Mouse (Mus musculus): ENCODE results near the gene Atp1b3.
"Not testable (repeated sequence)": the region's sequence is repeated elsewhere in the genome, so short reads cannot be mapped to it uniquely, and the experiment has no call there.

Atp1b3 gene

GRCm38 (mm10) chr9:96364141-96364838 is at the start of gene Atp1b3:
Gene Atp1b3, minus strand, starts transcription at chr9:96364442.
- peak; percentile 97 to 99 for DNase-seq (ENCODE audit: low spot score in 2 of 2)

DNA sequence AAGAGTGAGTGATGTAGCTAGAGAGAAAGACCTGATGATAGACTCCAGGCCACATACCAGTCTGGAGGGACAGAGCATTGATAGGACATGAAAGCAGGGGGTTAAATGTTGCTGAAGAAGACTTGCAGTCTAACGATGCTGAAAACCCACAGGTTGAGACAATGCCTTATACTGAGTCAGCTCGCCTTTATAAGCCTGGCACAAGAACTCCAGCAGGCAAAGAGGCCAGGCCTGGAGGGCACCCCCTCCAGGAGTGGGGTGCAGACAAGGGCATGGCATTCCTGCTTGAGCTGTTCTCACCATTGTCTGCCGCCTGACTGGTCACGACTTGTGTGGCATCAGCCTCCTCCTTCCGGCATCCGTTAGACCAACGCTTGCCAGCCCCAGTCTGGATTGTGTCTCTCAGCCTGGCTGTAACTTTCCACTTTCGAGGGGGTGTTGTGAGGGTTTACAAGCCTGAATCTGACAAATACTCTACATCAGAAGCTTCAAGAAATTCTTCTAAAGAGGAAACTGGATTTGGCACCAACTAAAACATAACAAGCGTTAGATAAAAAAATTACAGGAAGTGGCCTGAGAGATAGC is 48.7 kb upstream of the Atp1b3 start:
- no peak for DNase-seq (ENCODE audit: low spot score in 2 of 2)

DNA sequence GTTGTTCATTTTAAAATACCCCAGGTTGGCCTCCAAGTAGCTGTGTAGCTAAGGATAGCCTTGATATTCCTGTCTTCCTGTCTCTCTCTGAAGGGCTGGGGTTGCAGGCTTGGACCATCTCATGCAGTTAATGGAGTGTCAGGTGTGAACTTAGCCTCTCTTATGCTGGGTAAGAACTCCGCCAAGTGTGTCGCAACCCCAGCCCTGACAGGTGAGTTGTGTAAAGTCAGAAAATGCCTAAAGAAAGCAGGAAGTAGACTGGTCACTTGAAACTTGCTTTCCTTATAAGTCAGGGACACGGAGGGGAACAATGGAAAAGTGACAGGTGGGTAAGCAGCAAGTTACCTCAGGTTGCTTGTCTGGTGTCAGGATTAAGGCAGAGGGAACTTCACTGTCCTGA is 40.1 kb upstream of the Atp1b3 start:
- DNase-seq (ENCODE audit: low spot score in 2 of 2): no peak

DNA sequence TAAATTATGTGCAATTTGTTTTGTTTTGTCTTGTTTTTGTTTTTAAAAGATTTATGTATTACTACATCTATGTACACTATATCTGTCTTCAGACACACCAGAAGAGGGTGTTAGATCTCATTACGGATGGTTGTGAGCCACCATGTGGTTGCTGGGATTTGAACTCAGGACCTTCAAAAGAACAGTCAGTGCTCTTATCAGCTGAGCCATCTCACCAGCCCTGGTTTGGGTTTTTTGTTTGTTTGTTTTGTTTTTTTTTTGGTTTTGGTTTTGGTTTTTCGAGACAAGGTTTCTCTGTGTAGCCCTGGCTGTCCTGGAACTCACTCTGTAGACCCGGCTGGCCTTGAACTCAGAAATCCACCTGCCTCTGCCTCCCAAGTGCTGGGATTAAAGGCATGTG is 35.7 kb upstream of the Atp1b3 start:
- not testable (repeated sequence) for DNase-seq (ENCODE audit: low spot score in 2 of 2)

DNA sequence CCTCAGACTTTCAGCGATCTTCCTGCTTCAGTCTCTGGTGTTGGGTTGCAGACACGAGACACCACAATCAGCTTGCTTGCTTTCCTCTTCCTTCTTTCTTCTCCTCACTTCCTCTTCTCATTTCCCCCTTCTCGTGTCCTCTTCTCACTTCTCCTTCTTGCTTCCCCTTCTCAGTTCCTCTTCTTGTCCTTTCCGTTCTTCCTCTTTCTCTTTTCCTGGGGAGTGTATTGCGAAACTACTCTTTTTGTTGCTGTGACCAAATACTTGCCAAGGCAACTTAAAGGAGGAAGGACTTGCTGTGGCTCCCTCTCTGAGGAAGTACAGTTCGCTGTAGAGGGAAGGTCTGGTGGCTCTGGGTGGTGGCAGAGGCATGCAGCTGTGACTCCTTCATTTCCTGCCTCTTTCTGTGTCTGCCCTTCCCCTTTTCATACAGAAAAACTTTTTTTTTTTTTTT is 35.2 kb upstream of the Atp1b3 start:
- DNase-seq (ENCODE audit: low spot score in 2 of 2): no peak

DNA sequence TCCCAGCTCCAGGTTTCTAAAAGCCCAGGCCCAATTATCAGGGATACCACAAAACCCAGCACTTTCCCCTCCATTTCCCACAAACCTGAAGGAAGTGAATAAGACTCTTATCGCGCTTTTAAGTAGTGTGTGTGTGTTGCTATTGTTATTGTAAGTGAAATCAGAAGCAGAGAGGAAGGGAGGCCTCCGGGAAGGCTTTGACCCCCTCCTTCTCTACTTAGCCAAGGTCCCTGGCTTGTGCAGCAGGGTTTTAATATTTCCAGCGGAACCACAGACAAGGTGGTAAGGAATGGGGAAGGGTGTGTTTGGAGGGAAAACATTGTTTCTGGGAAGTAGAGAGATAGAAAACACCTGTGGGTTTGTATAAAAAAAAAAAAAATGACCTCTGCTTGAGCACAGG is 34.4 kb upstream of the Atp1b3 start:
- no peak for DNase-seq (ENCODE audit: low spot score in 2 of 2)

- no peak for DNase-seq (ENCODE audit: low spot score in 2 of 2)
These were observed 33.9 kb upstream of the Atp1b3 start for GRCm38 (mm10) chr9:96398165-96398564.

- no peak for DNase-seq (ENCODE audit: low spot score in 2 of 2)
These were observed 30.9 kb upstream of the Atp1b3 start for GRCm38 (mm10) chr9:96394910-96395690.

DNA sequence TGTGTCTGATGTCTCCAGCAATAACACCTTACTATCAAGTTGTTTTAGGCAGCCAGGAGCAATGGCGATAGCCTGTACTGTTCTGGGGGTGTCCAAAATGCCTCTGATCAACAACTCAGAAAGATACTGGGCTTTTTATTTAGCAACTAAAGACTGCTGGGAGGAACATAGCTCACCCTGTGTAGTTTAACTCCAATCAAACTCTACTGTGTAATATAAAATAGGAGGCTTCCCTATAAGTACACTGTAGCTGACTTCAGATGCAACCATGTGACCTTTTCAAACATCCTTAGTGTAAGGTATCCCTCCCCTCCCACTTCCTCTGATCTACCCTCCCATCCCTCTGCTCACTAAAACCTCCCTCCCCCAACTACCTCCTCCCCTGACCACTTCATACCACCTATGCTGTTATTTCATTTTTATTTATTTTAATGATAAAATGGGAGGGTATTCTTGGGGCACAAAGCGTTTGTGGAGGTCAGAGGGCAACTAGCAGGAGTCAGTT is 29.5 kb upstream of the Atp1b3 start:
- DNase-seq (ENCODE audit: low spot score in 2 of 2): no peak

GRCm38 (mm10) chr9:96393112-96393511 is 28.9 kb upstream of the Atp1b3 start:
- no peak for DNase-seq (ENCODE audit: low spot score in 2 of 2)

DNA sequence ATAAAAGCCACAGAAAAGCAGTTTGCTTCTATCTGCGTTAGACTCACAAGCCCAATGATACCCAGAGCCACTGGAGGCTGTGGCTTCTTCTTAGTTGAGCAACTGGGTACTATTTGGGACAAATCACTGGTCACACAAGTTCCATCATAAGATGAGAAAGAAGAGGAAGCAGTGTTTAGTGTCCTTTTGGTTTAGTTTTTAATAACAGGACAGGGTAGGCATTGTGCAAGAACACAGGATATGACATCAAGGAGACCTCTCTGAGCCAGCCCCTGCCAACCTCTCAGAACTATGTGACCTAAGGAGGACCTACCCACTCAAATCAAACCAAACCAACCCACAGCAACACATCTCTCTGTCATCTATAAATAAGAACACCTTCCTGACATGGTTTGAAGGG is 27.7 kb upstream of the Atp1b3 start:
- no peak for DNase-seq (ENCODE audit: low spot score in 2 of 2)

- DNase-seq (ENCODE audit: low spot score in 2 of 2): no peak
These were observed 19.7 kb upstream of the Atp1b3 start for GRCm38 (mm10) chr9:96383714-96384487.

DNA sequence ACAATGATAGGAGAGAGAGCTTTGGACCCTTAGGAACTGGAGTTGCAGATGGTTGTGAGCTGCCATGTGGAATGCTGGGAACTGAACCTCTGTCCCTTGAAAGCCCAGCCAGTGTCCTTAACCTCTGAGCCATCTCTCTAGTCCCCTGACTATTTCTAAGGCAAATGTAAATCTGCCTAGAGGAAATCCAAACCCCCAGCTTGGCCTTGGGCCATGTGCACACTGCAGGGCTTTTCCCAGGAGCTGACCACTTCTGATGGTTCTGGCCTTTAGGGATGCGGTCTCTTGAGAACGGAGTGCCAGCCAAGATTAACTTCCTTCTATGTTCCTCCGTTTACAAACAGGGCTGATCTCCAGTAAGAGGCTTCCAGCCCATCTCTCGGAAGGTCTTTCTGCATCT is 18.5 kb upstream of the Atp1b3 start:
- no peak for DNase-seq (ENCODE audit: low spot score in 2 of 2)

GRCm38 (mm10) chr9:96381393-96381792 is 17.2 kb upstream of the Atp1b3 start:
- no peak for DNase-seq (ENCODE audit: low spot score in 2 of 2)

DNA sequence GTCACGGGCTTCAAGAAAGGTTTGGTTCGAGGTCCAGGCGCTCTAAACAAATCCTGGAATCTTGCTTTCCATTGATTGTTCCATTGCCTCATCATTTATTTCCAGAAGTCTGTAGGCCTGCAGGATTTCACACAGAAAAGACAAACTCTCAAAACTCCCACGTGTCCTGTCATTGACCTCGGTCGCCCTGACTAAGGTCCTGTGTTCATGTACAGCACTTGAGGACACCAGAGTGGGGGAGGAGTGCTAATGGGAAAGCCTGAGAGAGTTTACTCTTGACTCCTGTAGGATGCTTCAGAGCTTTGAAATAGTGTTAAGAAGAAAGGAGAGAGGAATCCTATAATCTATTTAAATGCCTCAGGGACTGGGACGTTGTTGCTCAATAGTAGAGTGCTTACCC is 15.3 kb upstream of the Atp1b3 start:
- DNase-seq (ENCODE audit: low spot score in 2 of 2): no peak

- DNase-seq (ENCODE audit: low spot score in 2 of 2): no peak
These were observed 14.5 kb upstream of the Atp1b3 start for GRCm38 (mm10) chr9:96378747-96379146.

DNA sequence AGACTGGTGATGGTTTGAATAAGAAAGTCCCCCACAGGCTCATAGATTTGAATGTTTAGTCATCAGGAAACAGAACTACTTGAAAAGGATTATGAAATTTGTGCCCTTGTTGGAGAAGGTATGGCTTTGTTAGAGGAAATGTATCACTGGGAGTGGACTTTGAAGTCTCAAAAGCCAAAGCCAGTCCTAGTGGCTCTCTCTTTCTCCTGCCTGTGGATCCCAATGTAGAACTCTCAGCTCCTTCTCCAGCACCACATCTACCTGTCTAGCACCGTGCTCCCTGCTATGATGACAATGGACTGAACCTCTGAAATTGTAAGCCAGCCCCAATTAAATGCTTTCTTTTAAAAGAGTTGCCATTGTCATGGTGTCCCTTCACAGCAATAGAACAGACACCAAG is 12.9 kb upstream of the Atp1b3 start:
- no peak for DNase-seq (ENCODE audit: low spot score in 2 of 2)

GRCm38 (mm10) chr9:96375819-96376218 is 11.6 kb upstream of the Atp1b3 start:
- DNase-seq (ENCODE audit: low spot score in 2 of 2): no peak

- no peak for DNase-seq (ENCODE audit: low spot score in 2 of 2)
These were observed 6.8 kb upstream of the Atp1b3 start for GRCm38 (mm10) chr9:96371075-96371474.

DNA sequence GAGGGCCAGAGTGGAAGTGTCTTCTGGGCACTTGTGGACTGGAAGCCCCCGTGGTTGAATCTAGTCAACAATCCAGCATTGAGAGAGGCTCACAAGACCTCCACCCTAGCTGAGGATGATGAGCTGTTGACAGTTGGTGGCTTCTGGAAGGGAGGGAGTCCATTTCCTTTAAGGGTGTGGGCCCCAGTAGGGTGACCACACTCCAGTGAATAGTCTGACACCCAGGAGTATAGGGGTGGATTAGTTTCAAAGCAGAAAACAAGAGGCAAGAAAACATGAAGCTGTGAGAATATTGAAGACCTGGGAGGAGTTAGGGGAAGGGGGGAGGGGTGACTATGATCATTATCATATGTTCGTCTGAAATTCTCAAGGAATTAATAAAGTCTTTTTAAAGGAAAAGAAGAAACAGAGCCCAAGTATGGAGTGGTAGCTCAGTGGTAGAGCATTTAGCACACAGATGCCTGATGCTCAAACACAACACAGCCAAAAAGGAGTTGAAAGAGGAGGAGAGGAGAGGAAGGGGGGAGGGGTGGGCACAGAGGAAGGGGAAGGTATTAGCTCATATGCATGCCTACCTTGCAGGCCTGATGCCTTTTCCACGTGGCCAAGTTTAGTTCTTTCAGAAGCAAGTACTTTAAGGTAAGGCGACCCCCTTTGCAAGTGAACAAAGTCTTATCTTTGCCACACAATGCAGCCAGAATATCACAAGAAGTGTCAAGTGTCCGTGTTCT is 5.6 kb upstream of the Atp1b3 start:
- DNase-seq (ENCODE audit: low spot score in 2 of 2): no peak

DNA sequence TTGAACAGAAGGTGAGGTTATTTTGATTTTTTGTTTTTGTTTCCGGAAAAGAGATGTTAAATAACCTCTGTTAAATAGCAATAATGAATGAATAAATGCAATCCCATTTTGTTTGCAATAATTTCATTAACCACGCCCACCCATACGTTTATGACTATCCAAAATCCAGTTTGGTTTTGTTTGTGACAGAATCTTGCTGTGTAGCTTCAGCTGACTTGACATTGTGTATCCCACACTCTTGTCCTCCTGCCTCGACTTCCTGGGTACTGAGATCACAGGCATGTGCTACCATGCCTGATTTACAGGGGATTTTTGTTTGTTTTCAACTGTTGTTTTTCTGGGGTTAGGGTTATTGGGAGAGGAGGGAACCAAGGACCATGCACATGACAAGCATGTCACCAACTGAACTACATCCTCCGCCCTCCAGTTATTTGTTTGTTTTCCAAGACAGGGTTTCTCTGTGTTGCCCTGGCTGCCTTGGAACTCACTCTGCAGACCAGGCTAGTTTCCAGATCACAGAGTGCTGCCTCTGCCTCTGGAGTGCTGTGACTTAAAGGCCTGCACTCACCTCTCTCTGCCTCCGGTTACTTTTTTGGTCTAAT is 1.1 kb upstream of the Atp1b3 start:
- no peak for DNase-seq (ENCODE audit: low spot score in 2 of 2)
